Mouse (Mus musculus) forebrain, embryonic 13.5 days (tissue): ENCODE data around the gene Dlk2. TPM values are rescaled to one million over a fixed set of nuclear protein-coding genes. Genes with fewer than 3 reads are reported as not detected.

ENCODE experiments used
- ATAC-seq: fragments of 200-750 bp; cut with Nextera tagmentation; 2 replicates; pipeline ENCODE4 v1.8.0; 2017
- H3K27ac ChIP-seq: fragments of 300-500 bp; sonication (generic); 2 replicates; pipeline ENCODE4 v1.5.1; 2015; ENCODE audit warnings: inconsistent platforms, mild to moderate bottlenecking, moderate library complexity
- H3K27me3 ChIP-seq: fragments of 300-500 bp; sonication (generic); 2 replicates; pipeline ENCODE4 v1.6.1; 2015; ENCODE audit warnings: mild to moderate bottlenecking, inconsistent platforms
- H3K36me3 ChIP-seq: fragments of 300-500 bp; sonication (generic); 2 replicates; pipeline ENCODE4 v1.6.1; 2015; ENCODE audit warnings: mild to moderate bottlenecking, inconsistent platforms; ENCODE audit not compliant: poor library complexity, severe bottlenecking
- H3K4me1 ChIP-seq: fragments of 300-500 bp; sonication (generic); 2 replicates; pipeline ENCODE4 v1.6.1; 2015; ENCODE audit warnings: inconsistent platforms
- H3K4me2 ChIP-seq: fragments of 300-500 bp; sonication (generic); 2 replicates; pipeline ENCODE4 v1.6.1; 2015; ENCODE audit warnings: inconsistent platforms, mild to moderate bottlenecking, moderate library complexity
- H3K4me3 ChIP-seq: fragments of 300-500 bp; sonication (generic); 2 replicates; pipeline ENCODE4 v1.5.1; 2015; ENCODE audit warnings: mild to moderate bottlenecking, inconsistent platforms
- H3K9ac ChIP-seq: fragments of 300-500 bp; sonication (generic); 2 replicates; pipeline ENCODE4 v1.6.1; 2015; ENCODE audit warnings: mild to moderate bottlenecking, inconsistent platforms
- H3K9me3 ChIP-seq: fragments of 300-500 bp; sonication (generic); replicated peaks from 2 replicates; pipeline ENCODE4 v1.6.1; 2016; ENCODE audit warnings: inconsistent platforms
- WGBS: fragments of 180-500 bp; shearing (Covaris S2); methylation state at CpG from one replicate; pipeline ENCODE4 v1.1.7; 2015; 5-methylcytosine and 5-hydroxymethylcytosine counted together
- polyA plus RNA-seq: library from polyadenylated mRNA; unstranded; fragments of >200 nt; fragmentation: Nextera tagmentation; extraction: Ambion mirVana; gene quantifications from 2 replicates; pipeline ENCODE4 v1.2.1, GENCODE M21; 2015

Dlk2 gene
- polyA plus RNA-seq, 1 experiment from 2014 or later = 2.6 TPM

- Histone ChIP-seq H3K4me1 (no peaks in the 10 kb centered on the region), H3K9me3 (no peaks in the 10 kb centered on the region), H3K36me3 (peaks cover 53% of the 10 kb centered on the region), H3K4me3 (no peak overlapping the region), H3K4me2 (no peak overlapping the region), H3K9ac (no peak overlapping the region), H3K27me3 (no peaks in the 10 kb centered on the region), H3K27ac (no peak overlapping the region)
- no peak for ATAC-seq
- WGBS = 92% methylated on average over 10 of the region's 10 CpGs
These were observed 21.7 kb upstream of the Dlk2 start for GRCm38 (mm10) chr17:46275506-46275905.

DNA sequence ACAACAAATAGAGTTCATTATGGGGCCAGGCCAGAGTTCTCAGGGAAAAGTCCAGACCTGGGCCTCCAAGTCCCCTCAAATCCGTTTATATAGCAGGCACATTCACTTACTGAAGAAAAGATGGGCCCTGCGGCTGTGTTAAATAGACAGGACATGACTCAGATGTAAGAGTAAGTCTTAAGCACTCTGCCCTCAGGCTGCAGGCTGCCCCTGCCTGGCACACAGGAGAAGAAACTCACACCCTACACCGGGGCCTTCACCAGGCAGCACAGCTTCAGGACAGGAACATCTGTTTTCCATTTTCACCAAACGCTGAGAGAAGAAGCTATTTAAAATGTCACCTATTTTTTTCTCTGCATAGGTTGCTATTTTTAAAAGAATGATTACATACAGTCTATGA, 19.6 kb upstream of the Dlk2 start:
- H3K27ac ChIP-seq = no peak overlapping the region
- H3K4me2 ChIP-seq = no peak overlapping the region
- peaks cover 14% of the 10 kb centered on the region for H3K4me1 ChIP-seq
- H3K9ac ChIP-seq = no peak overlapping the region
- peaks cover 35% of the 10 kb centered on the region for H3K36me3 ChIP-seq
- no peaks in the 10 kb centered on the region for H3K9me3 ChIP-seq
- 79% methylated on average over 4 of the region's 4 CpGs for WGBS
- ATAC-seq = no peak
- H3K27me3 ChIP-seq = no peaks in the 10 kb centered on the region
- H3K4me3 ChIP-seq = no peak overlapping the region

GRCm38 (mm10) chr17:46278011-46278765, 19.0 kb upstream of the Dlk2 start:
- Histone ChIP-seq H3K27ac (no peak overlapping the region), H3K36me3 (peaks cover 32% of the 10 kb centered on the region), H3K9ac (no peak overlapping the region), H3K4me3 (no peak overlapping the region), H3K9me3 (no peaks in the 10 kb centered on the region), H3K4me1 (peaks cover 15% of the 10 kb centered on the region), H3K27me3 (no peaks in the 10 kb centered on the region), H3K4me2 (no peak overlapping the region)
- WGBS = 94% methylated on average over 12 of the region's 12 CpGs
- ATAC-seq = no peak

- Histone ChIP-seq H3K36me3 (peaks cover 24% of the 10 kb centered on the region), H3K9ac (peak within 1 kb of the TSS; percentile 87), H3K27ac (peak within 1 kb of the TSS; percentile 69; the same call in 1 of the 2 replicates), H3K4me3 (peak within 1 kb of the TSS; percentile 75), H3K27me3 (no peaks in the 10 kb centered on the region), H3K4me2 (peak within 1 kb of the TSS; percentile 99), H3K9me3 (no peaks in the 10 kb centered on the region), H3K4me1 (peaks cover 21% of the 10 kb centered on the region)
- ATAC-seq = peak; percentile 99
- under 1% methylated on average over 37 of the region's 37 CpGs for WGBS
These were observed 14.6 kb upstream of the Dlk2 start, which contains the start of gene Tjap1 for GRCm38 (mm10) chr17:46282483-46283123. TSS of gene Tjap1 (minus strand) at chr17:46283026.

DNA sequence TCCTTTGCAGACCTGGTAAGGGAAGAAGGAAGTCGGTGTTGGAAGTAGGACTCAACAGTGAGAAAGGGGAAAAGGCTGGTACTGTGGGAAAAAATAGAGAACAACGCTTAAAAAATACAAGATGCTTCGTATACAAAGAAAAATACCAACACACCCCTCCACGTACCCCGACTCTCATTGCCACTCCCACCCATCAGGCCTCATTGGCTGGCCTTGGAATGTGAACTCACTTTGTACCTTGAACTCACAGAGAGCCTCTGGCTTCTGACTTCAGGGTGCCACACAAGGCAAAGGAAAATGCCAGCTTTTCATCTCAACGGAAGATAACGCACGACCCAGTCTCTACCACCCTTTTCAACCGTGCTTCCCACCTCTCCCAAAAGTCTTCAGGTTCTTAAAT, 14.1 kb upstream of the Dlk2 start:
- H3K9ac ChIP-seq = no peak overlapping the region; the same call in 1 of the 2 replicates

GRCm38 (mm10) chr17:46283911-46284310, 13.3 kb upstream of the Dlk2 start:
- 86% methylated on average over 8 of the region's 8 CpGs for WGBS
- no peaks in the 10 kb centered on the region for H3K27me3 ChIP-seq
- H3K9ac ChIP-seq = no peak overlapping the region
- H3K27ac ChIP-seq = no peak overlapping the region
- peaks cover 13% of the 10 kb centered on the region; the same call in 1 of the 2 replicates for H3K36me3 ChIP-seq
- no peak for ATAC-seq
- H3K4me2 ChIP-seq = no peak overlapping the region
- H3K4me3 ChIP-seq = no peak overlapping the region
- H3K9me3 ChIP-seq = no peaks in the 10 kb centered on the region
- peaks cover 25% of the 10 kb centered on the region for H3K4me1 ChIP-seq

More for the DNA sequence above, 14.1 kb upstream of the Dlk2 start:
- no peaks in the 10 kb centered on the region for H3K9me3 ChIP-seq
- H3K4me2 ChIP-seq = peak overlapping the region; percentile 99
- WGBS = 23% methylated on average over 9 of the region's 9 CpGs
- H3K27ac ChIP-seq = no peak overlapping the region
- H3K27me3 ChIP-seq = no peaks in the 10 kb centered on the region
- peaks cover 25% of the 10 kb centered on the region for H3K4me1 ChIP-seq
- peaks cover 21% of the 10 kb centered on the region; the same call in 1 of the 2 replicates for H3K36me3 ChIP-seq
- ATAC-seq = no peak; the same call in 1 of the 2 replicates
- peak overlapping the region; percentile 75 for H3K4me3 ChIP-seq

GRCm38 (mm10) chr17:46284653-46285052, 12.6 kb upstream of the Dlk2 start:
- Histone ChIP-seq H3K4me3 (no peak overlapping the region), H3K9ac (0 out of 2 replicates have a peak overlapping the region, but pooled peaks have one; percentile 16), H3K36me3 (peaks cover 7% of the 10 kb centered on the region; the same call in 1 of the 2 replicates), H3K4me2 (no peak overlapping the region), H3K9me3 (no peaks in the 10 kb centered on the region), H3K27me3 (0 out of 2 replicates have a peak, but pooled peaks cover 4% of the 10 kb centered on the region), H3K27ac (no peak overlapping the region), H3K4me1 (peaks cover 25% of the 10 kb centered on the region)
- no peak for ATAC-seq
- 63% methylated on average over 7 of the region's 7 CpGs for WGBS

GRCm38 (mm10) chr17:46285407-46285806, 11.8 kb upstream of the Dlk2 start:
- H3K9ac ChIP-seq = no peak overlapping the region
- no peak overlapping the region for H3K27ac ChIP-seq
- H3K27me3 ChIP-seq = 0 out of 2 replicates have a peak, but pooled peaks cover 6% of the 10 kb centered on the region
- H3K36me3 ChIP-seq = no peaks in the 10 kb centered on the region
- 77% methylated on average over 6 of the region's 6 CpGs for WGBS
- peaks cover 25% of the 10 kb centered on the region for H3K4me1 ChIP-seq
- H3K9me3 ChIP-seq = no peaks in the 10 kb centered on the region
- no peak for ATAC-seq
- H3K4me2 ChIP-seq = no peak overlapping the region
- H3K4me3 ChIP-seq = no peak overlapping the region

DNA sequence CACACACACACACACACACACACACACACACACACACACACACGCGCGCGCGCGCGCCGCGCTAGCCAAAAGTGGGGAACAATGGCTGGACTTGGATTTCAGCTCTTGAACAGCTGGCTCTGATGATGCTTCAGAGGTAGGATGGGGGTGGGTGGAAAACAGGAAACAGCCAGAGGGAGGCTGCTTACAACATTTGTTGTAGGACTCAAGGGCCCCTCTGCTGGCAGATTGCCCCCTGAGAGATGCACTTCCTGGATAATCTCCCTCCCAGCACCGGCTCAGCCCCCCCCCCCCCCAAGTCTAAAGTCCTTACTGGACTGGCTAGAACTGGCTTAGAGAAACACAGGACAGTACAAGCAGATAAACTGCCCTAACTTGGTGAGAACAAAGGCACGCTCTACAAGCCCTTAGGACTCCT, 9.5 kb upstream of the Dlk2 start:
- H3K9ac ChIP-seq = 0 out of 2 replicates have a peak overlapping the region, but pooled peaks have one; percentile 6
- ATAC-seq = no peak
- no peak overlapping the region for H3K4me3 ChIP-seq
- WGBS = 53% methylated on average over 5 of the region's 11 CpGs
- no peak overlapping the region for H3K27ac ChIP-seq
- H3K27me3 ChIP-seq = 0 out of 2 replicates have a peak, but pooled peaks cover 12% of the 10 kb centered on the region
- H3K9me3 ChIP-seq = no peaks in the 10 kb centered on the region
- H3K4me1 ChIP-seq = peaks cover 11% of the 10 kb centered on the region
- H3K36me3 ChIP-seq = no peaks in the 10 kb centered on the region
- no peak overlapping the region for H3K4me2 ChIP-seq

DNA sequence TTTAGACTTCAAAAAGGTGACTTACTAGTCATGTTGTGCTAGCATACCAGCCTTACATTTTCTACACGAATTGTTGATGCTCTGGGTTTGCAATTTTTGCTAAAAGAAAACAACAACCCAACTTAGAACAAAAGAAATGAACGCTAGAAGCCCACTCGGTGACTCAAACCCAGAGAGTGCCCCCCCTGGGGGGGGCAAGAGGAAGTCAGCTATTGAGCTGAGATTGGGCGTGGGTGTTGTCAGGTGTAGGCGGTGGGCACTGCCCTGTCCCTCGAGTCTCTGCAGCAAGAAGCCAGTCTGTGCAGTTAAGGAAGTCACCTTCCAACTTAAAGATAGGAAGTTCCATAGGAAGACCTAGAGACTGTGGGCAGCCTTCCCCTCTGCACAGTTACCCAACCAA, 620 bp upstream of the Dlk2 start:
- 48% methylated on average over 6 of the region's 6 CpGs for WGBS
- Histone ChIP-seq H3K27ac (no peak overlapping the region), H3K4me3 (no peak overlapping the region), H3K36me3 (no peaks in the 10 kb centered on the region), H3K4me2 (peak overlapping the region; percentile 99; the same call in 1 of the 2 replicates), H3K9me3 (no peaks in the 10 kb centered on the region), H3K27me3 (peaks cover 78% of the 10 kb centered on the region), H3K4me1 (peaks cover 20% of the 10 kb centered on the region), H3K9ac (no peak overlapping the region)
- ATAC-seq = no peak

- peaks cover 76% of the 10 kb centered on the region for H3K27me3 ChIP-seq
- ATAC-seq = 0 out of 2 replicates have a peak, but pooled peaks have one; percentile 2
- peak overlapping the region; percentile 71 for H3K9ac ChIP-seq
- WGBS = 13% methylated on average over 6 of the region's 6 CpGs
- H3K4me1 ChIP-seq = peaks cover 20% of the 10 kb centered on the region
- H3K36me3 ChIP-seq = no peaks in the 10 kb centered on the region
- peak overlapping the region; percentile 66 for H3K4me3 ChIP-seq
- H3K9me3 ChIP-seq = no peaks in the 10 kb centered on the region
- H3K4me2 ChIP-seq = peak overlapping the region; percentile 99
- H3K27ac ChIP-seq = 0 out of 2 replicates have a peak overlapping the region, but pooled peaks have one; percentile 4
These were observed 225 bp upstream of the Dlk2 start for GRCm38 (mm10) chr17:46297028-46297363.
